Mouse (Mus musculus) left cerebral cortex, postnatal 4 days (tissue): ENCODE measurements around the gene Mpo. TPM values are rescaled to one million over a fixed set of nuclear protein-coding genes. Genes with fewer than 3 reads are reported as not detected.

Source experiments
- DNase-seq: peaks from one replicate; pipeline ENCODE4 v3.0.0-alpha.2; 2022
- intact Hi-C: fragments of 180-260 bp; cut with DNase I; formaldehyde crosslinking; loops from one replicate; pipeline ENCODE4 v1.15.1; 2025
- total RNA-seq, 2 experiments: library from RNA; stranded (reverse); gene quantifications; 2 replicates each; pipeline ENCODE4 v1.2.3; 2021

Gene Mpo
- total RNA-seq, 2 experiments from 2014 or later, result 0.32 TPM; not detected in 1

DNA sequence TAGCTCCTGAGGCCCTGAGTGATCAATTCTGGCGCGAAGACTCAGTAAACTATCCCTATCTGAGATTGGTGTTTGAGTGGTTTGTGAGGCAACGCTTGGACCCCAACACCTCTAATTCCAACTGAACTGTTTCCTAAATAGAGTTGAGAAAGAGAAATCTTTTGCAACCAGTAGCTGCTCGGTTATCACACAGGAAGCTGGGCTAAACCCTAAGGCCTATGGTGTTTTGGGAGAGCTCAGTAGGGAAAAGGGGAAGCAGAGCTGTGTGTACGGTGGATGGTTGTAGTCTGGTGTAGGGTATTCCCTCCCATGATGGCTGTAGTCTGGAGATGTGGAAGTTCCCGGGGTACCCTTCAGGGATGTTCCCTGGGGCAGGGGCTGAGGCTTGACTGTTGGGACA is 3.3 kb upstream of the Mpo start:
- DNase-seq, result no peak
- intact Hi-C loops, result no loop called here

- intact Hi-C loops, result no loop called here
- DNase-seq, result no peak
Measured at GRCm38 (mm10) chr11:87801711-87802275, 8.4 kb downstream of the Mpo start.

DNA sequence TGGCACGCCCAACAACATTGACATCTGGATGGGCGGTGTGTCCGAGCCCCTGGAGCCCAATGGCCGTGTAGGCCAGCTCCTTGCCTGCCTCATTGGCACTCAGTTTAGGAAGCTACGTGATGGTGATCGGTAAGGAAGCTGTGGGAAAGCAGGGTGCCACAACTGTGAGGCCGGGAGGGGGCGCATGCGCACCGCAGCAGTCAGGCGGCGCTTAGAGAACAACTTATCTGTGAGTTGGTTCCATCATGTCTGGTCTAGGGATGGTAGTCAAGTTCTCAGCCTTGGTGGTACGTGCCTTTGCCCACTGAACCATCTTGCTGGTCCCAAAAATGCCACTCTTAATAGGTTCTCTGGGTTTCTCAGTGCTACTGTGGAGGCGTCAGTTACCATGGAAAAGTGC is 9.2 kb downstream of the Mpo start:
- DNase-seq, result peak; percentile 32
- intact Hi-C loops, result no loop called here

- intact Hi-C loops, result no loop called here
- DNase-seq, result no peak
Measured at GRCm38 (mm10) chr11:87805448-87805847, 12.1 kb downstream of the Mpo start.

DNA sequence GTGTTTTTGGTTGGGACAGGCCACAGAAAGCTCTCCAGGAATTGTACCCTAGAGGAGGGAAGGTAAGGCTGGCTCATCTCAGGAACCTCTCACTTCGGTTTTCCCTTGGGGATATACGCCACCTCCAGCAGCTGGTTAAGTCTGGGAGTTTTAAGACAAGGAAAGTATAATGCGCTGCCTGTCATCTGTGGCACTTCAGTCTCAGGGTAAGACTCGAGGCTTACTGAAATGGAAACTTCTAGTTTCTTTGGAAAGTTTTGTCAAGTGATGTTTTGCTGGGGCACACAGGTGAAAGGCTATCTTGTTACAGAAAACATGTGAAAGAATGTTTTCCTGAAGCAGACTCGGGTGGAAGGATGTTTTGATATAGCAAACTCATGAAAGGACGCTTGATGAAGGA is 14.1 kb downstream of the Mpo start:
- intact Hi-C loops, result no loop called here
- DNase-seq, result no peak

GRCm38 (mm10) chr11:87808236-87808635 is 14.9 kb downstream of the Mpo start:
- intact Hi-C loops, result no loop called here
- DNase-seq, result no peak

- intact Hi-C loops, result no loop called here
- DNase-seq, result no peak
Measured at GRCm38 (mm10) chr11:87811396-87811795, 18.0 kb downstream of the Mpo start.

GRCm38 (mm10) chr11:87814831-87815230 is 21.4 kb downstream of the Mpo start:
- intact Hi-C loops, result no loop called here

DNA sequence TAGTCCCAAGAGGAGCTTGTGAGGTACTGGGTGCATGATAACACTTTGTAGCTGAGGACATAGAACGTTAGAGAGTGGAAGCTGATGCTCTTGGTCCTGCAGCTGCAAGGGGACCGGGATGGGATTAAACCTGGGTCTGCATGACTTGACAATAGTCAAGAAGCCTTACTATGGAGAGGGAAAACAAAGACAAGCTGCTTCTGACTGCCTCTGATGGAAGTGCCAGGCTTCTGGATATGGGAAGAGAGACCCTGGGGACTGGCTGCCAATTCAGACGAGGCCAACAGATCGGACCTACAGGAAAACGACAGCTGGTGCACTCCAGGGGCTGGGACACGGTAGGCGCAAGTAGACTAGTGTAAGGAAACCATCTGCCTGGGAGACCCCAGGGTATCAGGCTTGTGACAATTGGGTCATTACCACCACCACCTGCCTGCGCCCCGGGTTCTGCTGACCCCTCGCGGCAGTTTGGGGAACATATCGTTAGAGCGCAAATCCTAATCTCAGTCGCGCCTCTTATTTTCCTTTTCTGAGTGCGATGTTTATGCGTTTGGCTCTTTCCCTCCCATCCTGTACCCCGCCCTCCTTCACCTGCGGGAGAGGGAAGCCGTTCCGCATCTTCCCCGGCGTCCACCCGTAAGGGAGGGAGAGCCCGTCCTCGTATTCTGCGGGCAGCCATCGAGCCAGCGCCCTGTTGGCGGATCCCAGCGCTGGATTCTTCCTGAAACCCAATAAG is 23.5 kb downstream of the Mpo start:
- DNase-seq, result peak; percentile 95
- intact Hi-C loops, result no loop called here

More at GRCm38 (mm10) chr11:87814831-87815230, 21.4 kb downstream of the Mpo start:
- peak; percentile 50 for DNase-seq

- intact Hi-C loops, result no loop called here
- DNase-seq, result no peak
Measured at GRCm38 (mm10) chr11:87817443-87817773, 24.0 kb downstream of the Mpo start.

DNA sequence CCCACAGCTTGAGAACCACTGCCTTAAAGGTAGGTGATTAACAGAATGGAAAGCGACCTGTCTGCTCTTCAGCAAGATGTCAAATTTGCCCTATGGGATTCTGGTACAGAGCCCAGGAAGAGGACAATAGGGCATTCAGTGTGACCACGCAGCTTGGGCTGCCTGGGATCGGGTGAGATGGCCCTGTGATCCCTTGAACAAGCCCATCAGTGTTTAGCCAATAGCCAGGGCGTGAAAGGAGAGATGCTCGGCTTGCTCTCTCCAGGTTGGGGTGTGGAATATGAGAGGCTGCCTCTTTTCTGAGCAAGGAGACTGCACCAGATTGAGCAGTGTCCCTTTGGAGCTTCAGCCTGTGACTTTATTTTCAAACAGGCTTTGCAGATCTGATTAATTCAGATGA is 28.1 kb downstream of the Mpo start:
- DNase-seq, result no peak
- intact Hi-C loops, result no loop called here

DNA sequence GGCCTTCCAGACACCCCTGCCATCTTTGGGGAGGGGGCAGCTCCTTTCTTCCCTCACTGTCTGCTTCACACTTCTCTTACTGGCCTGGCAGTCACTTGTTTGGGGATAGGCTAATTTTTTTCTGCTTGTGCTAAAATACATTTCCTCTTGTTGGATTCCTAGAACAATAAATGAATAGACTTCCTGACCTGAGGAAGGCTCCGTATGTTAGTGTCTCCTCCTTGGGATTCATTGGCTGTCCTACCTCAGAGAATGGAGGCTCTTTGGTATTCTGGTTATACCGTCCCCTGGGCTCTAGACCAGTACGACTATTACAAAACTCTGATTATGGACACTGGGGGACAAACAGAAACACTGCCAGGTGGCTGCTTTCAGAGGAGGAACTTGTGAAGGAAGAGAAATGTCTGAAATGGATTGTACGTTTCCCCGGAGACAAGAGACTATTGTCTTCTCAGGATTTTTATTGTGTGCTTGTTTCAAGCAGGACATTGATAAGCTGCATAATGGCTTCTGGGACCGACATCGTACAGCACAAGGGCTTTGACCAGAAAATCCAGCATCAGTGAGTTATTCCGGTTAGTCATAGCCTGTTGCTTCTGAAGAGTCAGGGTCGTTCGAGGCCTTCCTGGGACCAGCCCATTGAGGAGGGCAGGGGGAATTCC is 35.0 kb downstream of the Mpo start, which contains the start of gene Lpo:
Lpo (minus strand) TSS at position 51 of the 662 bp plus-strand sequence.
- intact Hi-C loops, result no loop called here
- DNase-seq, result no peak

DNA sequence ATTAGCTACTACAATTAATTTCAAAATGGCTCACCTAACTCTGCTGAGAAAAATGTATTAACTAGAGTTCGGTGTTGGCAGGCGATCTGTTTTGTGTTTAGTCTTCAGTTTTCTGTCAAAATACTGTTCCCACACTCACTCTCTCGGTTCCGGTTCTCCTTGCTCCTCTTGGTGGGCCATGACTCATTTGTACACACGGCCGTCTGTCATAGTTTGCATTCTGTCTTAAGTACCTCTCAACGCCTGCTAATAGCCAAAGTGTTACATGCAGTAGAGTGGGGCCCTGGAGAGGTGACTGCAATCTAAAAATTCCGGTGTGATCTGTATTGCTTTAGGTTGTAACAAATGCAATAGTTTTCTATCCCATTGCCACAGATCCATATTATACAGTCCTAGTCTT is 47.3 kb downstream of the Mpo start:
- DNase-seq, result no peak
- intact Hi-C loops, result no loop called here

DNA sequence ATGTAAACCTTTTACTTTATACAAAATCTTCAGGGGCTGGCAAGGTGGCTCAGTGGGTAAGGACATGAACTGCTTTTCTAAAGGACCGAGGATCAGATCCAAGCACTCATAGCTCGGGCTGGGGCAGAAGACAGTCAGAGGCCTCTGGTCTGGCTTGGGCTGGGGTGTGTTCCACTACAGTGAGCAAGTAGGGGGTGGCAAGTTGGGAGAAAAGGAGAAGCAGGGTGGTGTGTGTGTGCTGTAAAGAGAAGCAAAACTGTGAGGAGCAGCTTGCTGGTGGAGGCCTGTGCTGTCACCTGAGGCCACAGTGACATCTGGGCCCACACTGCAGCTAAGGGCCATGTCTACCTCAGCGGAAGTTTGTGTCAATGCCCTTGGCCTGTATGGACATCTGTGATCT is 48.1 kb downstream of the Mpo start:
- no peak for DNase-seq
- intact Hi-C loops, result no loop called here

DNA sequence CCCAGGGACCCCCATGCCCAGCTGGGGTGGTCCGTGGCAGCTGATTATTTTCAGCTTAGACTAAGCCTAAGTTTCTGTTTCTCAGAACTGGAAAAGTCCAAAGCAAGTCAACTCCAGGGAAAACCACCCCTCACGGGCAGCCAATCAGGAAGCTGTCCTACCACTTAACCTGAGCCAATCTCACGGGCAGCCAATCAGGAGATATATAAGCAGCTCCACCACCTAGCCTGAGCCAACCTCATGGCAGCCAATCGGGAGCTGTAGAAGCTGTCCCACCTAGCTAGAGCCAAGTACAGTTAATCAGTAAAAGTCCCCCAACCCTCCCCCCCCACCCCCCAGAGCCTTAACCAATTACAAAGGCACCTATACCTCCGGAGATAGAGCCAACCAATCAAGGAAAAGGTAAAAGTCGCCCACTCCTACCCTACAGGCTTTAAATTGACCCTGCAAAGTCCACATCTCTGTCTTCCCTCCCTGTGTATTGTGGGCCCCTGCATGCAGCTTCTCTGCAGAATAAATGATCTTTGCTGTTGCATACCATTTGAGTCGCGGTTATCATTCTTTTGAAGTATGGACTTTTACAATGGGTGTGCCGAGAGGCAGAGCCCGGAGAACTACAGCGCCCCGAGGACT is 53.7 kb downstream of the Mpo start:
- intact Hi-C loops, result no loop called here

GRCm38 (mm10) chr11:87847884-87848283 is 54.5 kb downstream of the Mpo start:
- no peak for DNase-seq
- intact Hi-C loops, result no loop called here

More for the DNA sequence above, 53.7 kb downstream of the Mpo start:
- no peak for DNase-seq

DNA sequence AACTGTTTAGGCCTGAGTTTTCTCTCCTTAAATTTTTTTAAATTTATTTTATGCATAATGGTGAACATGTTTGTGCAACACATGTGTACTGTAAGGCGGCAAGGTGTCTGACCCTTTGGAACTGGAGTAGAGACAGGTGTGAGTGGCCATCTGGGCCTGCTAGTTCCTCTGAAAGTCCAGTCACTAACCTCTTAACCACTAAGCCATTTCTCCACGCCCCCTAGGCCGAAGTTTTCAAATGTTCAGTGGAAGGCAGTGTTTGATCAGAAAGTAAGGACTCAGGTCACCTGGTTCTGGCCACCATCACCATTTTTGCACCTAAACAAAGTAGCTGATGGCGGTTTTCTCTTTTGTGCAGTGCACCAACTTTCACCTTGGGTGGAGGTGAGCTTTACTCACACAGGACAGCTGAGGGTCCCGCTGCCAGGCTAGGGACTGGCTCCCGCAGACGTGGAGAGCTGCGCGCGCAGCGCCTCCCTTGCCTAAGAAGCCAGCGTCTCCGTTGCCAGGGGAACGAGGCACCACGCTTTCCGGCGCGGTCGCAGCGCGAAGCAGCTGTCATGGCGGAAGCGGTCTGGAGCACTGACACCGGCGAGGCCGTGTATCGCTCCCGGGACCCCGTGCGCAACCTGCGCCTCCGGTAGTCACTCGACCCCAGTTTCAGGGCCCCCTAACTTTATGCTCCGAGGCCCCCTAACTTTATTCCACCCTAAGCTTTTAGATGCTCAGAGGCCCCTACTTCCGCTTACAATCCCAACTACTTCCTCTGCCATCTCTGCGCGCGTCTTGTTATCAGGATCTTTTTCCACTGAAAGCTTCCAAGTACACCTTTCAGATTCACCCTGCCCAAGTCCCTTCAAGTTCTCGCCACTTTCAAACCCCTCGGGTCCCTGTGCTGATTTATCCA is 59.6 kb downstream of the Mpo start, which contains the start of gene Mks1:
Mks1 (plus strand) TSS at position 526 of the 907 bp plus-strand sequence.
- intact Hi-C loops, result no loop called here
- DNase-seq, result peak; percentile 92

DNA sequence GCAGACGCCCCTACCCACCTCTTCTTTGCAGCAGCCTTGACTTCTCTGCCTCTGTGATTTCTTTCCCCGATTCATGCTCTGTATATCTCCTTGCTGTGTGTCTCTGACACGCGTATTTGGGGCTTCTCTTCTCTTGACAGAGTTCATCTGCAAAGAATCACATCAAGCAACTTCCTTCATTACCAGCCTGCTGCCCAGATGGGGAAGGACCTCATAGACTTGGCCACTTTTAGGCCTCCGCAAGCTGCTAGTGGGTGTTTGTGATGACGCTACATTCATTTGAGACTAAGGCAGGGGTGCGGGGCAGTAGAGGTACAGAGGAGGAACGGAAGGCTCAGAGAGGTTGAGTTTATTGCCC is 60.2 kb downstream of the Mpo start:
- no peak for DNase-seq
- intact Hi-C loops, result no loop called here
